Mouse (Mus musculus): ENCODE results near the gene Cfap54. TPM values are rescaled to one million over a fixed set of nuclear protein-coding genes. Genes with fewer than 3 reads are reported as not detected.

The Cfap54 gene
- total RNA-seq, 2 experiments from 2014 or later = 15.9 to 18.9 TPM

DNA sequence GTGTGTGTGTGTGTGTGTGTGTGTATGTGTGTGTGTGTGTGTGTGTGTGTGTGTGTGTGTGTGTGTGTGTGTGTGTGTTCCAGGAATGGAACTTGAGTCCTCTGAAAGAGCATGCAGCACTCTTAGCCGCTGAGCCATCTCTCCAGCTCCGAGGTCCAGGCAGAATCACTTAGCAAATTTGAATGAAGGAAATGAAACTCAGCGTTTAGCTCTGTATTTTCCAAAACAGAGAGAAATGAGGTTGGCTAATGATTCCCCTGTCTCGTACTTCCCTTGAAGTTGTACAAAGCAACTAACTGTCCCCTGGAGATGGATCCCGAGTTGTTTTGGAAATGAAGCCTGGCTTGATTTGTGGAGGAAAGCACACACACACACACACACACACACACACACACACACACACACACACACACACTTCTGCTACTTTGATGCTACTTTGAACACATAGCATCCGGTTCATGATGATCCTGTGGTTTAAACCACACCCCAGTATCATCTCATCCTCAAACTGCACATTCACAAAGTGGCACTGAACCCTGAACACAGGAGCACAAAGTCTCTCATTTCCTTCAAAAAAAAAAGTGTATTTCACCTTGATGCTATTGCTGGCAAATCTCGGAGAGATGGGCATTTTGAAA, 290.4 kb downstream of the Cfap54 start:
- no peak for DNase-seq (ENCODE audit: low spot score in 2 of 2)

DNA sequence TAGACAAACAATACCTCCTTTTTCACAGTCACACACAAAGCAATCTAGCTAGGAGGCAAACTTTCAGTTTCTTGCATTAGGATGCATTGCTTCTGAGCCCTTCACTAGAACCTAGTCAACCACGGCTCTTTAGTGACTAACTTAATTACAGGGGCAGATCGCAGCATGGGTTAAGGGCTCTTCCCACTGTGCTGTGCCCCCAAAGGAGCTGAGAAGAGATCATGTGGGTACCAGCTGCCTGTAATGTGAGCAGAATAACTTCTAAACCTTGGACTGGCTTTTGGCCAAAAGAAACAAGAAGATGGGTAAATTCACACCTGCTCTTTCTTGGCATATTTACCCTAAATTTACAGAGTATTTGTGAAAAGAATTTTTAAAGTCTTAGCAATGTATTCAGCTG, 291.2 kb downstream of the Cfap54 start:
- DNase-seq (ENCODE audit: low spot score in 2 of 2) = no peak

DNA sequence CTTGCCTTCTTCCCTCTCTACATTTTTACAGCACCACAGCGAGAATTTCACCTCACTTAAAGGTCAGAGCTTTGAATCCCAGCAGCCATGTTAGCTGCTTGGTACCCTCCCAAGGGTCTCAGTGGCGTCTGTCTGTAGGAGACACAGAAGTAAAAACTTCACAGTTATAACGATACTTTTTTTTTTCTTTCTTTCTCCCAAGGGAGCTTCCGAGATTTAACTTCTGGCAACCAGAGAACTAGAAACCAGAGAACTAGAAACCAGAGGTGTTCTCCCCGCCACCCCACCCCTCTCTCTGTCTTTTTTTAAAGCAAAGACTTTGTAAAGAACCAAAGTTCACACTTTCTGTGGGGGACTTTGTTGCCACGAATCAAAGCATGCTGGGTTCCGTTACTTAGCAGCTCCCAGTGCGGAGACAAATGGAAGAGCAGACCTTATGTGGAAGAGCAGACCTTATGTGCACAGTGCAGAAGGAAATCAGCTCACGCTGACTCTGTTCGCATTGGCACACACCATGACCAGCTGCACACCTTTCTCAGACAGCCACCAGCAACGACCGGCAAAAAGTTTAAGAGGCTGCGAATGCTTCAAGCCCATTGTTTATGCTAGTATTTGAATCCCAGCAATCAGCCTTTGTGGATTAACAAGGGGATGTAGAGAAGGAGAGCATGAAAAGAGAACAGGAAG, 292.9 kb downstream of the Cfap54 start:
- peak in 1 of 2 experiments; percentile 8 for DNase-seq (ENCODE audit: low spot score in 2 of 2)

DNA sequence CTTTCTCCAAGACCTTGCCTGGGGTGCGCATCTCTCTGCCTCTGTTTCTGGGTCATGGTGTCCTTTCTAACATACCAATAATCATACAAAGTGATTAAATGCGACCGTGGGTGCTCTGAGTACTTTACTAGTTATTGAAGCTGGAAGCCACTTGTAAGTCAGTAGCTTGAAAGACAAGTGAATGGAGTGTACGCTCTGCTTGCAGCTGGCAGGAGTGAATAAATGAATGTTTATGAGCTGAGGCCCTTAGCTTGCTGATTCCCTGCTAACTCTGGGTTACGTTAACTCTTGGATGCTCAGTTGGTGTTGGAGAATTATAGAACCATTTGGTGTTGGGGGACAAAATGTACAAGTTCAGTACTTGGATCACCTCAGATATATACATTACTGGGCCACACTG, 298.7 kb downstream of the Cfap54 start:
- no peak for DNase-seq (ENCODE audit: low spot score in 2 of 2)

DNA sequence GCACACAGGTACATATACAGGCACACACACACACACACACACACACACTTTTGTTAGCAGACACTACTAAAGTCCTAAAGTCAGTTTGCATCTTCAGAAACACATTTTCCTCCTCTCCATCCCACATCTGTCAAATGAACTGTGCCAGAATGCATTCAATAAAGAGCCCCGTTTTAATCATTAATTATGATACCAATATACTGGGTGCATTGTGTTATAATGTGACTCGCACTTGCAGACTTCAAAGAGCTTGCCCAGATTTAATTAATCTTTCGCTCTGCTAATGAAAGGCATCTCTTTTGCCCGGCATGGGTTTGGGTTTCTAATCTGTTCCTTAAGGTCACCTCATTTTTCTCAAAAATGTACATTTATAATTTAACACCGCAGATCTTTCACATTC, 327.1 kb downstream of the Cfap54 start:
- no peak for DNase-seq (ENCODE audit: low spot score in 2 of 2)

DNA sequence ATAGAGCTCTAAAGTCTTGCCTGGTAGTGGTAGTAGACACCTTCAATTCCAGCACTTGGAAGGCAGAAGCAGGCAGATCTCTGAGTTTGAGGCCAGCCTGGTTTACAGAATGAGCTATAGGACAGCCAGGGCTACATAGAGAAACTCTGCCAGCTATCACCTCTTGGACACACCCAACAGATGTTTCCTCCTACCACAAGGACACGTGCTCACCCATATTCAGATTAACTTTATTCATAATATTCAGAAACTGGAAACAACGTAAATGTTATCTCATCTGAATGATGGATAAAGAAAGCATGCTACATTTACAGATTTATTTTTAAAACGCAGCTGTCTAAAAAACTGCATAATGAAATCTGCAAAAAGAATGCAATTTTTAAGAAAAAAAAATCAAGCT, 351.1 kb downstream of the Cfap54 start:
- no peak for DNase-seq (ENCODE audit: low spot score in 2 of 2)

DNA sequence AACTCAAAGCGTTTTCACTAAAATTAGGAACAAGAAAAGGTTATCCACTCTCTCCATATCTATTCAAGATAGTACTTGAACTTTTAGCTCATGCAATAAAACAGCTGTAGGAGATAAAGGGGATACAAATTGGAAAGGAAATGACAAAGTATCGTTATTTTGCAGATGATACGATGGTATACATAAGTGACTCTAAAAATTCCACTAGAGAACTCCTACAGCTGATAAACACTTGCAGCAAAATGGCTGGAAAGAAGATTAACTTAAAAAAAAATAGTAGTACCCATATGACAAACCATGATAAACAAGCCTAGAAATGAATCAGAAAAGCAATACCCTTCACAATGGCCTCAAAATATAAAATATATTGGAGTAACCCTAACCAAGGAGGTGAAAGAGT, 352.7 kb downstream of the Cfap54 start:
- no peak for DNase-seq (ENCODE audit: low spot score in 2 of 2)

Other genes with a start within 250 kb of the Cfap54 start
- gene Cdk17, start 79.3 kb upstream of the Cfap54 start, total RNA-seq (2021) = 100 to 1,000 TPM; 216 to 230 TPM
- gene Elk3, start 229.5 kb upstream of the Cfap54 start, total RNA-seq (2021) = 1 to 10 TPM; 6.6 to 8.4 TPM